Mouse (Mus musculus) neural tube, embryonic 14.5 days (tissue): ENCODE data around the gene Gm19684. TPM values are rescaled to one million over a fixed set of nuclear protein-coding genes. Genes with fewer than 3 reads are reported as not detected.
A peak's percentile ranks its signal among the peaks of the same experiment; 100 is the strongest.
"Not testable (repeated sequence)": the region's sequence is repeated elsewhere in the genome, so short reads cannot be mapped to it uniquely, and the experiment has no call there.

Experiments
- ATAC-seq: fragments of 200-750 bp; cut with Nextera tagmentation; 2 replicates; pipeline ENCODE4 v1.8.0; 2017; ENCODE audit warnings: low read depth, mild to moderate bottlenecking, moderate TSS enrichment, moderate library complexity
- H3K27ac ChIP-seq: fragments of 300-500 bp; sonication (generic); 2 replicates; pipeline ENCODE4 v1.5.1; 2014; ENCODE audit warnings: low read depth, mild to moderate bottlenecking, control low read depth, low read length, moderate library complexity, mixed read lengths
- H3K27me3 ChIP-seq: fragments of 300-500 bp; sonication (generic); 2 replicates; pipeline ENCODE4 v1.6.1; 2014; ENCODE audit warnings: low read length; ENCODE audit not compliant: control insufficient read depth, insufficient read depth
- H3K36me3 ChIP-seq: fragments of 300-500 bp; sonication (generic); 2 replicates; pipeline ENCODE4 v1.6.1; 2014; ENCODE audit warnings: low read length, mixed read lengths; ENCODE audit not compliant: control insufficient read depth, insufficient read depth
- H3K4me1 ChIP-seq: fragments of 300-500 bp; sonication (generic); 2 replicates; pipeline ENCODE4 v1.6.1; 2014; ENCODE audit warnings: low read length; ENCODE audit not compliant: control insufficient read depth, insufficient read depth
- H3K4me2 ChIP-seq: fragments of 300-500 bp; sonication (generic); 2 replicates; pipeline ENCODE4 v1.6.1; 2014; ENCODE audit warnings: mild to moderate bottlenecking, low read depth, low read length, control low read depth
- H3K4me3 ChIP-seq: fragments of 300-500 bp; sonication (generic); 2 replicates; pipeline ENCODE4 v1.5.1; 2014; ENCODE audit warnings: low read depth, low read length, control low read depth, mixed read lengths
- H3K9ac ChIP-seq: fragments of 300-500 bp; sonication (generic); replicated peaks from 2 replicates; pipeline ENCODE4 v1.6.1; 2014; ENCODE audit warnings: low read depth, mild to moderate bottlenecking, control low read depth, low read length, mixed read lengths
- H3K9me3 ChIP-seq: fragments of 300-500 bp; sonication (generic); 2 replicates; pipeline ENCODE4 v1.6.1; 2016; ENCODE audit warnings: low read length; ENCODE audit not compliant: control insufficient read depth
- WGBS: fragments of 180-500 bp; shearing (Covaris S2); extraction: QIAGEN DNeasy Blood & Tissue Kit; methylation state at CpG from one replicate; pipeline ENCODE4 v1.1.7; 2014; 5-methylcytosine and 5-hydroxymethylcytosine counted together
- polyA plus RNA-seq: library from polyadenylated mRNA; unstranded; fragments of >200 nt; fragmentation: Nextera tagmentation; extraction: Ambion mirVana; gene quantifications from 2 replicates; pipeline ENCODE4 v1.2.1, GENCODE M21; 2014

Gene Gm19684
- polyA plus RNA-seq, 1 experiment from 2014 or later: not detected

DNA sequence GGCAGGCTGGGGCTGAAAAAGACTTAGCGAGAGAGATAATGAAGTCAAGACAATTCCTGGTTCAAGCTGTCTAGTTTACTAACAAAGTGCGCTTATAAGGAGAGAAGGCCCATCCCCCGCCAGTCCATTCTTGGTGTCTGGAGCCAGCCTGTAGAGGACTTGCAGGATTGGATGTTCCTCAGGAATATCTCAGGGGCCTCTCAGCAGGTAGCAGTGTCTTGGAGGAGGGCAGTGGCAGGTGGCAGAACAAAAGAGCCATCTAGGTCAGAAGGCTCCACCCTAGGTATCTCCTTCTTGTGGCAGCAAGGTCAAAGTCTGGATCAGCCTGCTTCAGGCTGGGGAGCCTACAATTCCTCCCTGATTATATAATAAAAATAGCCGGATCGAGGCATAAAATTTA is 27.0 kb downstream of the Gm19684 start:
- not testable (repeated sequence) for ATAC-seq
- 69% methylated on average over 5 of the region's 5 CpGs for WGBS
- H3K27me3 ChIP-seq: peaks cover 24% of the 10 kb centered on the region

DNA sequence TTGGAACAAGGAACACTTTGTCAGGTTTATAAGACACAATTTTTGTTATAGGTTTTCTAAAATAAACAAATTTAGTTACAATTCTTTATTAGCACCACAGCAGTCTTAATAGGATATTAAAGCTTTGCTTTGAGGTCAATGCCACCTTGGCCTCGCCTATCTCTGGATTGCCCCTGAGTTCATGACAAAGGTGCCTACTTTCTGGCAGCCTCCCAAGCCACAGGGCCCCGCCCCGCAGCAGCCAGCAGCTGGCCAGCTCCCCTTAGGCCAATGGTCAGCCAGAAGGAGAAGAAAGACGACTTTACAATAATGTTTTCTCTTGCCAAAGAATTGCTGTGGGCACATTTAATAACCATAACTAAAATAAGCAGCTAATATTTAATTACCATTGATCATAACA is 29.7 kb downstream of the Gm19684 start:
- not testable (repeated sequence) for H3K27ac ChIP-seq, H3K36me3 ChIP-seq, ATAC-seq, H3K4me3 ChIP-seq, H3K9me3 ChIP-seq, H3K4me1 ChIP-seq, H3K27me3 ChIP-seq, H3K9ac ChIP-seq, H3K4me2 ChIP-seq
- 43% methylated on average over 4 of the region's 4 CpGs for WGBS

More for the DNA sequence above, 27.0 kb downstream of the Gm19684 start:
- H3K36me3 ChIP-seq, H3K9me3 ChIP-seq, H3K4me1 ChIP-seq, H3K4me2 ChIP-seq, H3K27ac ChIP-seq, H3K4me3 ChIP-seq, H3K9ac ChIP-seq: not testable (repeated sequence)

DNA sequence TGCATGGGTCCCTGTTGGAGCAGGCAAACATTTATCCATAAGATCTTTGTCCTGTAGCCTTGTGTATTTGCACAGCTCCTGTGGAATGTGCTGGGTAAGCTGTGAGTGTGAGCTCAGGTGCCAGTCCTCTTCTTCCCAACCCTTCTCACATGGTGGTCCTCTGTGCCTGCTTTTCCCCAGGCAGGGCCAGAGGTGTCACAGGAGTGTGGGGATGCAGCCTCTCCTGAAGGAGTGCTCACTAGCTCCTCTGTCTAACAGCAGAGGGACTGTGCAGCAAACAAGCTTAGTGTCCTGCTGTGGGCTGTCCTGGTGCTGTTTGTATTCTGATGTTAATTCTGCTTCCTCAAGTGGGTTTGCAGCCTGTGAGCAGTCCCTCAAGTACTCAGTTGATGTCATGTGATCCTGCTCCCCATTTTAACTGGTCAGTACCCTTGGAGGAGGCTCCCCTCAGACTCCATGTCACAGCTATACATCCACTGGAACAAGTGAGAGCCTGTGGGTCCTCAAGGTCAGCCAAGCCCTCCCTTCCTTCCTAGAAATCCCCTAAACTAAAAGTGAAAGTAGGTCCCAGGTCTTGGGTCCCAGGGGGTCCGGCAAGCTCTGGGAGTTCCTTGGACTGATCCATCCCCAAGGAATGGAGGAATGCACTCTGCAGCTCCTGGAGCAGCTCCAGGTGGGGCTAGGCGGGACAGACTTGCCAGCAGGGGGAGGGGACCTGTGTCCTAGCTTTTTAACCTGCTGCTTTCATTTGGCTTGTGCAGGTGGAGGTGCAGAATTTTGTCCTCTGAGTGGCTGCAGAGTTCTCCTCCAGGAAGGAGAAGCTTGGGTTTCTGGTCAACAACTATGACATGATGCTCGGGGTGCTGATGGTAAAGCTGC is 33.0 kb downstream of the Gm19684 start:
- Histone ChIP-seq H3K9ac (no peak overlapping the region), H3K4me3 (no peak overlapping the region), H3K27ac (no peak overlapping the region), H3K4me2 (no peak overlapping the region), H3K9me3 (no peaks in the 10 kb centered on the region), H3K4me1 (no peaks in the 10 kb centered on the region), H3K27me3 (peaks cover 8% of the 10 kb centered on the region), H3K36me3 (no peaks in the 10 kb centered on the region)
- WGBS: 15% methylated on average over 3 of the region's 3 CpGs
- no peak for ATAC-seq

DNA sequence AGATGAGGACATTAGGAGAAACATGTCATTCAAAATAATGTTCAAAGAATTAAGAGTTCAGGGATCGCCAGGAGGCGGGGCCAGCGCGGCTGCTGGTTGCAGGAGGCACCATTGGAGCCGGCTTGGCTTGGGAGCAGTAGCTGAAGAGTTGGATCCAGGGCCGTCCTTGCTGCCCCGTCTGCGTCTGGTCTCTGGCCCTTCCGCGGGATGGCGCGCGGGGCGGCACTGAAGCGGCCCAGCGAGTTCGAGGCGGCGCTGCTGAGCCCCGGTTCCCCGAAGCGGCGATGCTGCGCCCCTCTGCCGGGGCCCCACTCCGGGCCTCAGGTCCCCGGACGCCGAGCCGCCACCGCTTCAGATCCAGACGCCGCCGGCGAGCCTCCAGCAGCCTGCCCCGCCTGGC is 36.3 kb downstream of the Gm19684 start:
- H3K27me3 ChIP-seq: peaks cover 25% of the 10 kb centered on the region
- not testable (repeated sequence) for H3K4me1 ChIP-seq, H3K36me3 ChIP-seq, H3K4me3 ChIP-seq, H3K9me3 ChIP-seq, H3K27ac ChIP-seq, ATAC-seq, H3K9ac ChIP-seq
- H3K4me2 ChIP-seq: peak overlapping the region; percentile 30
- under 1% methylated on average over 36 of the region's 36 CpGs for WGBS

DNA sequence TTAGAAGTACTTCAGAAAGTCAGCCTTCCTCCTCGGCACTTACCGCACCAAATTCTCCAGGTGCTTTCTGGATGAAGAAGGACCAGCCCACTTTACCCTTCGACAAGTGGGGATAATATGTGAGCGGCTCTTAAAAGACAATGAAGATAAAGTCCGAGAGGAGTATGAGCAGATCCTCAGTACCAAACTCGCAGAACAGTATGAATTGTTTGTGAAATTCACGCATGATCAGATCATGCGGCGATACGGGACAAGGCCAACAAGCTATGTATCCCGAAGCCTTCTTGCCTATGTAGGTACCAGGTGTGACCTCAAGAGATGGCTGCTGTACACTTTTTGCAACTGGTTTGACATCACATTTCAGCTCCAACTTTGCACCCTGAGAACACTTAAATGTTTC is 36.8 kb downstream of the Gm19684 start:
- H3K4me1 ChIP-seq, H3K4me3 ChIP-seq, H3K27ac ChIP-seq, H3K4me2 ChIP-seq, H3K9ac ChIP-seq, ATAC-seq, H3K36me3 ChIP-seq, H3K9me3 ChIP-seq: not testable (repeated sequence)
- peaks cover 25% of the 10 kb centered on the region for H3K27me3 ChIP-seq
- 9% methylated on average over 11 of the region's 11 CpGs for WGBS

DNA sequence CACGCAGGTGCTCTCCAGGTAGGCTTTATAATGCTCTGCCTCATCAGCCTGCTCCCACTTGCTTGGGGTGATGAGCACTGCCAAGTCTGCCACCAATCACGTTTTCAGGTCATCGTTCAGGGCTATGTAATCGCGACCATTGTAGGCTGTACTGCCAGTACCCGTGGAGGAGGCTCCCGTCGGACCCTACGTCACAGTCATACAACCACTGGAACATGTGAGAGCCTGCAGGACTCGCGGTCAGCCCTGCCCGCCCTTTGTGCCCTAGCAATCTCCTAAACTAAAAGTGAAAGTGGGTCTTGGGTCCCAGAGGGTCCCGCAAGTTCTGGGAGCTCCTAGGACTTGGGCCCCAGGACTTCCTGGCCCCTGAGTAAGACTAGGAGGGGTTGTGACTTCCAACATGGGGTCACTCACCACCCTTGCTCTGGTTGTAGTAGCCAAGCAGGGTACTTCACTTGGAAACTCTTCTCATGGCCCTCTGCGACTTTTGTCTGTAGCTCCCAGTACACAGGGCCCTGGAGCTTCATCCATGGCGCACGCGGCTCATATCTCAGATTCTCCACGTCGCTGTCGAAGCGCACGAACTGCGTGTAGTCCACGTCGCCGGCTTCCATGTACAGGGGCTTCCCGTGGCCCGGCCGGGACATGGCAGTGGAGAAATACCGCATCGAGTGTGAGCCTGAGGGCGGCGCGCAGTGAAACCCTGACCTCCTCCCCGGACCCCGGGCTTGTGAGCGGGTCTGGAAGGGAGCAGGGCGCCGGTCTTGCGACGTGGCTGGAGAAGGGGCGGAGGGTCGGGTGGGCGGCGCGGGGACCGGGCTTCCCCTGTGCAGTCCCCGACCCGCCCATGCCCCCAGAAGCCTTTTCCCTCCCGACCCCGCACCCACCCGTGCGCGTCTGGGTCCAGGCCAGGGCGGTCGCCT is 39.9 kb downstream of the Gm19684 start:
- Histone ChIP-seq H3K27ac (no peak overlapping the region), H3K9ac (no peak overlapping the region), H3K4me3 (no peak overlapping the region), H3K27me3 (peaks cover 43% of the 10 kb centered on the region), H3K4me1 (no peaks in the 10 kb centered on the region), H3K9me3 (no peaks in the 10 kb centered on the region), H3K4me2 (no peak overlapping the region), H3K36me3 (no peaks in the 10 kb centered on the region)
- no peak for ATAC-seq
- WGBS: 1% methylated on average over 56 of the region's 56 CpGs

DNA sequence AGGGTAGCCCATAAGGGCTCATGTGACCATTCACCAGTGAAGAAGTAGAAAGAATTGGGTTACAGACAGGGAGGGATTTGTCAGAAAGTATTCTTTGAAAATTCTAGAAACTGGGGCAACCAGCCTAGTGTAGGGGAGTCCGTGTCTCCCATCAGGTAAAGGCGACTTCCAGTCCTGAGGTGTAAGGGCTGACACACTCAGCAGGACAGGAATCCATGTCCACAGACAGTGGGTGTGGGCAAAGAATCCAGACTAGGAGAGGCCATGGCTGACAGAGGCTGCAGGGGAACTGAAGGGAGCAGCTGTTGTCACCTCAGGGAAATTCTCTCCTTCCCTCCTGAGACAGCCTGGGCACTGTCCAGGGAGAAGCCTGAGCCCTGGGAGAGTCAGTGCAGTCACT is 45.4 kb downstream of the Gm19684 start:
- peaks cover 32% of the 10 kb centered on the region for H3K27me3 ChIP-seq
- H3K4me2 ChIP-seq, H3K27ac ChIP-seq, H3K4me3 ChIP-seq, H3K9ac ChIP-seq, H3K4me1 ChIP-seq, H3K36me3 ChIP-seq, H3K9me3 ChIP-seq, ATAC-seq: not testable (repeated sequence)
- 20% methylated on average over 2 of the region's 2 CpGs for WGBS

DNA sequence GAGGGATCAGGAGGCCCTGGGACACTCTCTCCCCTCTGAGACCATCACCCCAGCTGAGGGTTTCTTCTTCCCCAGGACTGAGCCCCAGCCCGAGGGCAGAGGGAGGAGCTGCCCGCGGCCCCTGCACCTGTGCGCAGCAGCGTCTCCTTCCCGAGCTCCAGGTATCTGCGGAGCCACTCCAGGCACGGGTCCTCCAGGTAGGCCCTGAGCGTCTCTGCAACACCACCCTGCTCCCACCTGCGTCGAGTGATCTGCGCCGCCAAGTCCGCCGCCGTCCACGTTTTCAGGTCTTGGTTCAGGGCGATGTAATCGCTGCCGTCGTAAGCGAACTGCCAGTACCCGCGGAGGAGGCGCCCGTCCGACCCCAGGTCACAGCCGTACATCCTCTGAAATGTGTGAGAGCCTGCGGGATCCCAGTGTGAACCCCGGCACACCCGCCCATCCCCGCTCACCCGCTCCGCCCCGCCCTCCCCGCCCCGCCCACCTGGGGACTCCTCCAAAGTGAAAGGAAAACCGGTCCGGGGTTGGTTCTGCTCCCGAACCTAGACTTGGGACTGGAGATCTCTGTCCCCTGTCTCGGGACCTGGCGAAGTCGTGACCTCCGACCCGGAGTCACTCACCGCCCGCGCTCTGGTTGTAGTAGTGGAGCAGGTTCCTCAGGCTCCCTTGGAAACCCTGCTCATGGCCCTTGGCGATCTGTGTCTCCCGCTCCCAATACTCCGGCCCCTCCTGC is 46.0 kb downstream of the Gm19684 start:
- H3K36me3 ChIP-seq: no peaks in the 10 kb centered on the region
- WGBS: 1% methylated on average over 48 of the region's 51 CpGs

More for the DNA sequence above, 46.0 kb downstream of the Gm19684 start:
- H3K9me3 ChIP-seq: no peaks in the 10 kb centered on the region
- H3K27ac ChIP-seq: no peak overlapping the region
- no peak overlapping the region for H3K4me3 ChIP-seq
- H3K4me2 ChIP-seq: peak overlapping the region; percentile 0; the same call in 1 of the 2 replicates
- H3K27me3 ChIP-seq: peaks cover 27% of the 10 kb centered on the region
- H3K9ac ChIP-seq: no peak overlapping the region
- ATAC-seq: no peak
- H3K4me1 ChIP-seq: no peaks in the 10 kb centered on the region
